Mouse (Mus musculus) ES-Bruce4 (cell line): ENCODE measurements around the gene Fstl4.

ENCODE experiments used
- CTCF ChIP-seq: IDR thresholded peaks from one replicate; pipeline ENCODE4 v1.8.1; 2011; ENCODE audit warnings: low read depth, low read length
- EP300 ChIP-seq: IDR thresholded peaks from 2 replicates; pipeline ENCODE4 v1.6.1; 2011; ENCODE audit warnings: low read depth, low read length; ENCODE audit not compliant: insufficient read depth
- POLR2A ChIP-seq: IDR thresholded peaks from one replicate; pipeline ENCODE4 v1.8.1; 2011; ENCODE audit warnings: low read length; ENCODE audit not compliant: insufficient read depth

DNA sequence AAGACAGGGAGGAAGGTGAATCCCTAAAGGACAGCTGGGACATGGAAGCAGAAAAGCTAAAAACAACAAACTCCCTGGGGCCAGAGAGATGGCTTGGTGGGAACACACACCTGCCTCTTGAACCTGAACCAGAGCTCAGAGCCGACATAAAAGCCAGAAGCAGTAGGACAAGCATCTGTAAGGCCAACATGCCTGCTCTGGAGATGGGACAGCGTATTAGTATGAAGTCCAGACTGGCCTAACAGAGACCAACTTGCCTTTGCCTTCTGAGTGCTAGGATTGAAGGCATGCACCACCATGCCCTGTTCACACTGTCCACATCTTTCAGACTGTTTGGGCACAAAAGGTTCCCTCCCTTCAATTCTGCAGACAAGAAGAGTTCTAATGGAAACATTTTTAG, 62.2 kb downstream of the Fstl4 start:
- TF ChIP-seq POLR2A (no peak), CTCF (no peak), EP300 (no peak)
